Mouse (Mus musculus) CH12.LX (cell line): ENCODE measurements around the gene Mrpl22.

ENCODE experiments used
- BHLHE40 ChIP-seq: IDR thresholded peaks from 2 replicates; pipeline ENCODE4 v1.6.1; 2011; ENCODE audit warnings: mild to moderate bottlenecking, low read depth, low read length, improper control_type of control experiment
- E2F4 ChIP-seq: IDR thresholded peaks from 2 replicates; pipeline ENCODE4 v1.6.1; 2011; ENCODE audit warnings: low read depth, low read length, improper control_type of control experiment; ENCODE audit not compliant: insufficient replicate concordance
- RCOR1 ChIP-seq: conservative IDR thresholded peaks from 2 replicates; pipeline ENCODE4 v1.6.1; 2012; ENCODE audit warnings: low read depth, mild to moderate bottlenecking, inconsistent platforms, low read length, improper control_type of control experiment

DNA sequence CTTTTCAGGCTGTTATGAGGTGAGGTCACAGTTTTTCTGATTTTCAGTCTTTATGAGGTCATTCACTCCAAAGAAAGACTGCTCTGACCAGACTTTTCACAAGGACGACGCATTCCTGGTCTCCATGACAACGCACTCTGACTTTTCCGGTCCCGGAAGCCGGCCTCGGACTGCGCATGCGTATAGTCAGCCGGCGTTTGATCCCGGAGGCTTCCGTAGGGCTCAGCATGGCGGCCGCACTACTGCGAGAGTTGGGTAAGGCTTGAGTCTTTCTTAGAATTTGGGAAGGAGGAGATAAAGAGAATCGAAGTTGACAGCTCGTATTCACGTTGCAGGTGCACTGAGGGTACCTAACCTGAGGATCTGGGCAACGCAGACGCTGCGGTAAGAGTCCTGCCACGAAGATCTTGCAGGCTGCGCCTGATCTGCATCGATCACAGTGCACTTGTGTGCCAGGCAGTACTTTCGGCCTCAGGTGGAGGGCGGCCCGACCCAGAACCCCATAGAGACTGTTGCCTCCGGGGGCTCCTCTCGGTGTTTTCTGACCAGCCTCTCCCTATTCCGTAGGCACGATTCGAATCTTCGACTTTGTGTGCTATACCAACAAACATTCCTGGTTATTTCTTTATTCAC is at the start of gene Mrpl22:
- no peak for TF ChIP-seq E2F4
- TF ChIP-seq RCOR1: no peak
- TF ChIP-seq BHLHE40: no peak
